Mouse (Mus musculus): ENCODE results near the gene Gmfg.

Gmfg gene

GRCm38 (mm10) chr7:28490410-28490809 lies 53.2 kb downstream of the Gmfg start:
- no peak for TF ChIP-seq GATA4 (IDR thresholded peaks at IDR 0.05; ENCODE audit: insufficient replicate concordance, low read length)

- TF ChIP-seq GATA4 (IDR thresholded peaks at IDR 0.05; ENCODE audit: insufficient replicate concordance, low read length) = no peak
Measured at GRCm38 (mm10) chr7:28490903-28491302, 53.7 kb downstream of the Gmfg start.

GRCm38 (mm10) chr7:28492310-28492709 lies 55.1 kb downstream of the Gmfg start:
- TF ChIP-seq GATA4 (IDR thresholded peaks at IDR 0.05; ENCODE audit: insufficient replicate concordance, low read length) = no peak

GRCm38 (mm10) chr7:28495426-28495825 lies 58.2 kb downstream of the Gmfg start:
- TF ChIP-seq GATA4 (IDR thresholded peaks at IDR 0.05; ENCODE audit: insufficient replicate concordance, low read length) = no peak

Measured in liver, adult (tissue).